Mouse (Mus musculus) adrenal gland, postnatal 0 days (tissue): ENCODE results near the gene Gcg. TPM values are rescaled to one million over a fixed set of nuclear protein-coding genes. Genes with fewer than 3 reads are reported as not detected.

Experiments
- polyA plus RNA-seq: library from polyadenylated mRNA; unstranded; fragments of >200 nt; fragmentation: Nextera tagmentation; extraction: Ambion mirVana; gene quantifications from 2 replicates; pipeline ENCODE4 v1.2.1, GENCODE M21; 2015

Gcg gene
- polyA plus RNA-seq: 0.25 TPM in 1 of 2 replicates, not detected in the other

DNA sequence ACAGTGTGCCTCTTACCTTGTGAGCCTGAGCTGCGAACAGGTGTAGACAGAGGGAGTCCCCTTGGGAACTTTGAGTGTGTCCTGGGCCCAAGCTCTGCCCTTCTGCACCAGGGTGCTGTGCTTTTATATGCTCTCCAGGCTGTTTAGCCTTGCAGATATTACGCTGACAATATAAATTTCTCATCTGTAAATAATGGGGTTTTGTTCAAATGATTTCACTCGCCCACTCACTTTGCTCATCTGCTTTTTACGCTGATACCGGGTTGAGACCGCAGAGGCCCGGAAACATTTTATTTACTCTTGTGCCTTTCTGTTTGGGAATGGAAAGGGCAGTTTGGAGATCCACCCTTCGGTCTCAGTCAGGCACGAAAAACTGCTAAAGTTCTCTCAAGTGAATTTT lies at the start of gene Gcg:
Gcg (minus strand) TSS at position 101 of the 400 bp plus-strand sequence.

Other genes with a start within 250 kb of the Gcg start
- 4.1 and 5.8 TPM in 2 replicates for gene Dpp4, start 71.4 kb downstream of the Gcg start, polyA plus RNA-seq
- 6.9 and 15.2 TPM in 2 replicates for gene Fap, start 90.4 kb upstream of the Gcg start, polyA plus RNA-seq
- gene Ifih1, start 162.6 kb upstream of the Gcg start, polyA plus RNA-seq: 7.0 and 8.2 TPM in 2 replicates
- 1.5 and 2.0 TPM in 2 replicates for gene Gca, start 180.6 kb upstream of the Gcg start, polyA plus RNA-seq